Mouse (Mus musculus) lung, embryonic 16.5 days (tissue): ENCODE data around the gene Kcnn1. TPM values are rescaled to one million over a fixed set of nuclear protein-coding genes. Genes with fewer than 3 reads are reported as not detected.

Source experiments
- ATAC-seq: fragments of 200-750 bp; cut with Nextera tagmentation; 2 replicates; pipeline ENCODE4 v1.8.0; 2017; ENCODE audit warnings: low read depth, mild to moderate bottlenecking, moderate library complexity
- H3K27ac ChIP-seq: fragments of 300-500 bp; sonication (generic); 2 replicates; pipeline ENCODE4 v1.5.1; 2014; ENCODE audit warnings: mild to moderate bottlenecking, control low read depth, low read length
- H3K27me3 ChIP-seq: fragments of 300-500 bp; sonication (generic); 2 replicates; pipeline ENCODE4 v1.6.1; 2014; ENCODE audit warnings: low read depth, low read length, mixed read lengths; ENCODE audit not compliant: control insufficient read depth, insufficient read depth
- H3K36me3 ChIP-seq: fragments of 300-500 bp; sonication (generic); 2 replicates; pipeline ENCODE4 v1.6.1; 2014; ENCODE audit warnings: low read length; ENCODE audit not compliant: control insufficient read depth, insufficient read depth
- H3K4me1 ChIP-seq: fragments of 300-500 bp; sonication (generic); replicated peaks from 2 replicates; pipeline ENCODE4 v1.6.1; 2014; ENCODE audit warnings: low read length, mixed read lengths; ENCODE audit not compliant: control insufficient read depth, insufficient read depth
- H3K4me2 ChIP-seq: fragments of 300-500 bp; sonication (generic); 2 replicates; pipeline ENCODE4 v1.6.1; 2014; ENCODE audit warnings: low read depth, low read length, control low read depth
- H3K4me3 ChIP-seq: fragments of 300-500 bp; sonication (generic); 2 replicates; pipeline ENCODE4 v1.5.1; 2014; ENCODE audit warnings: mild to moderate bottlenecking, low read length, control low read depth
- H3K9ac ChIP-seq: fragments of 300-500 bp; sonication (generic); 2 replicates; pipeline ENCODE4 v1.6.1; 2014; ENCODE audit warnings: low read length, control low read depth
- H3K9me3 ChIP-seq: fragments of 300-500 bp; sonication (generic); 2 replicates; pipeline ENCODE4 v1.6.1; 2016; ENCODE audit warnings: low read length; ENCODE audit not compliant: control insufficient read depth
- WGBS: fragments of 180-500 bp; shearing (Covaris S2); extraction: QIAGEN DNeasy Blood & Tissue Kit; methylation state at CpG from one replicate; pipeline ENCODE4 v1.1.7; 2014; 5-methylcytosine and 5-hydroxymethylcytosine counted together
- polyA plus RNA-seq: library from polyadenylated mRNA; unstranded; fragments of >200 nt; fragmentation: Nextera tagmentation; extraction: Ambion mirVana; gene quantifications from 2 replicates; pipeline ENCODE4 v1.2.1, GENCODE M21; 2015

Kcnn1 gene
- polyA plus RNA-seq, 1 experiment from 2014 or later = 0.99 TPM

GRCm38 (mm10) chr8:70884683-70885082 lies 21.6 kb upstream of the Kcnn1 start:
- no peak for ATAC-seq
- no peaks in the 10 kb centered on the region for H3K27me3 ChIP-seq
- no peak overlapping the region for H3K9ac ChIP-seq
- H3K4me1 ChIP-seq = peaks cover 5% of the 10 kb centered on the region
- no peaks in the 10 kb centered on the region for H3K9me3 ChIP-seq
- H3K4me3 ChIP-seq = no peak overlapping the region
- H3K36me3 ChIP-seq = no peaks in the 10 kb centered on the region
- H3K27ac ChIP-seq = no peak overlapping the region
- no peak overlapping the region for H3K4me2 ChIP-seq
- WGBS = 72% methylated on average over 10 of the region's 10 CpGs

DNA sequence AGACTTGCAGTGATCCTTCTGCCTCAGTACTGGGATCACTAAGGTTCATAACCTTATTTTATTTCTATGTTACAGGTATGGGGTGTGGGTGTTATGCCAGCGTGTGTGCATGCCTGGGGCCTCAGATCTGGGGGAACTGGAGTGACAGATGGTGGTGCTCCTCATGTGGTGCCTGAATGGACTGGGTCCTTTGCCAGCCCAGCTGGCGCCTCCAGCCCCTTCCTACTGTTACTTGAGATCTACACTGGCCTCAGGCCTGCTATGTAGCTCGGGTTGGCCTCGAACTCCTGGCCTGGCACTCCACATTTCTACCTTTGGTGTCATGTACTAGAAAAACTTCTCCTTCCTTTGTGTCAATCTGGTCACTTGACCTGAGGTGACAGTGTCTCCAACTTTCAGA lies 21.1 kb upstream of the Kcnn1 start:
- Histone ChIP-seq H3K27ac (no peak overlapping the region), H3K9ac (no peak overlapping the region), H3K4me3 (no peak overlapping the region), H3K9me3 (no peaks in the 10 kb centered on the region), H3K4me1 (peaks cover 5% of the 10 kb centered on the region), H3K4me2 (no peak overlapping the region), H3K27me3 (no peaks in the 10 kb centered on the region), H3K36me3 (no peaks in the 10 kb centered on the region)
- no peak for ATAC-seq
- WGBS = 78% methylated on average over 4 of the region's 4 CpGs

DNA sequence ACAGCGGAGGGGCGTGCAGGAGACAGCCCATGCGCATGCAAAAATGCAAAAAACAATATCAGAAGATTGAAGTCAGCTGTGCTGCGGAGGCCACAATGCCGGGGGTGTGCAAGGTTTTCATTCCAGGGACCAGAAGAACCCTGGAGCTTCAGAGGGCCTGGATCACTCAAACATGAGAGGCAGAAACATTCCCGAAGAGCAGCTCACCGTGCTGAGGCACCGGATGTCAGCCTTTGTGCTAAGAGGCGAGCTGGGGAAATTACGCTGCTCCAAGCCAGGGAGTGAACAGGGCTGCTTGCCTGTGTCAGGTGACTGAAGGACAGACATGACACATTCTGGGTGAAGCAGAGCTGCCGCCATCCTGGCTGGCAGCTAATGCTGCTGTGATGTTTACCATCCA lies 17.5 kb upstream of the Kcnn1 start:
- no peak overlapping the region for H3K4me2 ChIP-seq
- H3K36me3 ChIP-seq = no peaks in the 10 kb centered on the region
- no peak for ATAC-seq
- no peak overlapping the region for H3K4me3 ChIP-seq
- H3K9me3 ChIP-seq = no peaks in the 10 kb centered on the region
- H3K27me3 ChIP-seq = no peaks in the 10 kb centered on the region
- no peak overlapping the region for H3K27ac ChIP-seq
- WGBS = 18% methylated on average over 11 of the region's 11 CpGs
- peaks cover 5% of the 10 kb centered on the region for H3K4me1 ChIP-seq
- H3K9ac ChIP-seq = no peak overlapping the region

DNA sequence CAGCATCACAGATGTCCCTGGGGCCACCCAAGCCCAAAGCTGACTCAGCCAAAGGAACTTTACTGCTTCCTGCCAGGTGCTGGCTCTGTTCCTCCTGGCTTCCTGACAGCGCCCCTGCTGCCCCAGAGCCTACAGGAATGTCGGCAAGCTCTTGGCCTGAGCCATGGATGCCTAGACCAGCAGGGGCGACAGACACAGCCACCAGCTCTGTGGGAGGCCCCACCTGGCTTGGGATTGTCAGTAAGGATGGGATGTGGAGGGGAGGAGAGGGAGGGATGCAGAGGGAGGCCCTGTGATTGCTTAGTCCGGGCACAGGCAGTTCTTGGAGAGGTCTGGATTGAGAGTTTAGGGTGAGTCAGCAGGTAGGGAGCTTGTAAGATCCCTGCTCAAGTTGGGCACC lies 17.1 kb upstream of the Kcnn1 start:
- Histone ChIP-seq H3K27me3 (no peaks in the 10 kb centered on the region), H3K9ac (no peak overlapping the region), H3K27ac (no peak overlapping the region), H3K4me3 (no peak overlapping the region), H3K9me3 (no peaks in the 10 kb centered on the region), H3K36me3 (no peaks in the 10 kb centered on the region), H3K4me1 (peaks cover 5% of the 10 kb centered on the region), H3K4me2 (no peak overlapping the region)
- no peak for ATAC-seq
- WGBS = 5% methylated on average over 4 of the region's 4 CpGs

DNA sequence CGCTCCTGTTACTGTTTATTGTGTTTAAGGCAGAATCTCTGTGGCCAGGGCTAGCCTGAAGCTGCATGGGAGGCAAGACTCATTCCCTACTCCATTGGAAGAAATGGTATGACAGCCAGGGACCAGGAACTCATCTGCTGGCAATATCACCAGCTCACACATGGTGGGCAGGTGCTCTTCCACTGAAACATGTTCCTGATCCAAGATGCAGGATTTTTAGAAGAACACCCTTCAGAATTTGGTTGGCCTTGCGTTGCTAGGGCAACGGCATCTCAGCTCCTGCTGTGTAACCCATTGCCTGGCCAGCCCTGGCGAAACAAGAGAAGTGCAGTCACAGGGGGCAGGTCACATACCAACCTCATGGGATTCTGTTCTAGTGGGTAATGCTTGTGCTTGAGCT lies 16.4 kb upstream of the Kcnn1 start:
- 50% methylated on average over 4 of the region's 4 CpGs for WGBS
- H3K36me3 ChIP-seq = no peaks in the 10 kb centered on the region
- ATAC-seq = no peak
- H3K4me3 ChIP-seq = no peak overlapping the region
- H3K27me3 ChIP-seq = no peaks in the 10 kb centered on the region
- no peak overlapping the region for H3K4me2 ChIP-seq
- no peaks in the 10 kb centered on the region for H3K9me3 ChIP-seq
- no peak overlapping the region for H3K9ac ChIP-seq
- no peak overlapping the region for H3K27ac ChIP-seq
- peaks cover 5% of the 10 kb centered on the region for H3K4me1 ChIP-seq

DNA sequence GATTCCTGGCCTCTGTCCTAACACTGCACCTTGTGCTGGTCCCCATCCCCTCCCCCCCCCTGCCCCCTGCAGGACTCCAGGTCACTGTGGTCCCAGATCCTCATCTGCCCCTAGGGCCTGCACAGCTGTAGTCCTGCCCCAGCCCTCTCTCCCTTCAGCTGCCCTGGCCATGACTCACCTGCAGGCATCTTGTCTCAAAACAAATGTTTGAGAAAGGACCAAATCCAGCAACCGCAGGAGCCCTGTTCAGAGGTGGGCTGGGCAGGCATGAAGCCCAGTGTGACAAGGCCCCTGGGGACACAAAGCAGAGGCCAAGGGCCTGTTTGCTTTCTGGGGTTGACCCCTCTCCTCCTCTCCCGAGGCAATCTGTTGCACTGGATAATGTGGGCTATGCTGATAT lies 15.1 kb upstream of the Kcnn1 start:
- no peak for ATAC-seq
- 36% methylated on average over 2 of the region's 2 CpGs for WGBS

DNA sequence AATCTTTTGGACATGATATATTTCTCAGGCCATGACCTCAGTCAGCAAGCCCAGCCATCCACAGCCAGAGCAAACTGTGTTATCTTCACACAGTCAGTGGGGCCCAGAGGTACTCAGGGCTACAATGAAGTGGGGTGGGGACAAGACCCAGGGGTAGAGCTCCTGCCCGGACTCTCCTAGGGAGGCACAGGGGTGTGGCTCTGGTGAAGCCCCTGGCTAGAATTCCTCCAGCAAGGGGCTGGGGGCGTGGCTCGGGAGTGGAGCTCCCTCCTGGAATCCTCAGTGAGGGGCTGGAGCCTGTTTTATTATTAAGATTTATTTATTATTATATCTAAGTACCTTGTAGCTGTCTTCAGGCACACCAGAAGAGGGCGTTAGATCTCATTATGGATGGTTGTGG lies 13.3 kb upstream of the Kcnn1 start:
- Histone ChIP-seq H3K4me3 (no peak overlapping the region), H3K36me3 (no peaks in the 10 kb centered on the region), H3K9me3 (no peaks in the 10 kb centered on the region), H3K4me1 (peaks cover 5% of the 10 kb centered on the region), H3K9ac (no peak overlapping the region), H3K4me2 (no peak overlapping the region), H3K27me3 (no peaks in the 10 kb centered on the region), H3K27ac (no peak overlapping the region)
- 38% methylated on average over 4 of the region's 4 CpGs for WGBS
- ATAC-seq = no peak

More for the DNA sequence above, 15.1 kb upstream of the Kcnn1 start:
- H3K4me1 ChIP-seq = peaks cover 5% of the 10 kb centered on the region
- no peak overlapping the region for H3K27ac ChIP-seq
- H3K4me2 ChIP-seq = no peak overlapping the region
- H3K9me3 ChIP-seq = no peaks in the 10 kb centered on the region
- no peaks in the 10 kb centered on the region for H3K27me3 ChIP-seq
- no peak overlapping the region for H3K4me3 ChIP-seq
- no peaks in the 10 kb centered on the region for H3K36me3 ChIP-seq
- no peak overlapping the region for H3K9ac ChIP-seq

GRCm38 (mm10) chr8:70874441-70874840 lies 11.4 kb upstream of the Kcnn1 start:
- Histone ChIP-seq H3K36me3 (no peaks in the 10 kb centered on the region), H3K27ac (no peak overlapping the region), H3K4me1 (no peaks in the 10 kb centered on the region; the same call in 1 of the 2 replicates), H3K27me3 (no peaks in the 10 kb centered on the region), H3K4me3 (no peak overlapping the region), H3K9me3 (no peaks in the 10 kb centered on the region), H3K9ac (no peak overlapping the region), H3K4me2 (no peak overlapping the region)
- no peak for ATAC-seq
- WGBS = 92% methylated on average over 13 of the region's 13 CpGs

DNA sequence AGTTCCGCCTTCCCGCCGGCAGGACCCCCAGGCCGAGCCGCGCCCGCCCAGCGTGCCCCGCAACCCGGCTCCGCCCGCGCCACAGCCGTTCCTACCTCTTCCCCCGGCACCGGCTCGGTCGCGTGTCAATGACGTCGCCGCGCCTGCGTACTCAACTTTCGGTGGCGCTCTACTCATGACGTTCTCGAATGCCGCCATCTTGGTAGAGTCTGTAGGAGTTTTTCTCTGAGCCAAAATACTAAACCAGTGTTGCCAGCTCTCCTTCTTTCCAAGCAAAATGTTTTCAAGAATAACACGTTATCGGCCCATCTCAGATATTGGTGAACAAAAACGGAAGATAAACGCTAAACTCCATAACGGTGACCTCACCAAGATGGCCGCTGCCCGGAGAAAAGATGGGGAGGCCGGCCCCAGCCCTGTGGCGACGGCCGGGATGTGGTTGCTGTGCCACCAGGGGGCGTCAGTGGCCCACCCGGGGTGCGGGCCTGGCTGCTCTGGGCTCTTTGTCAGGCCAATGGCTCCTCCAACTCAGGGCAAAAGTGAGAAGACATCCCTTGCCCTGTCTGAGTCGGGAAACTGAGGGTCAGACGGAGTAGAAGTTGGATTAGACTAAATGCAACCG lies 10.4 kb upstream of the Kcnn1 start, which contains the start of gene Ccdc124:
Gene Ccdc124, minus strand, starts transcription at position 572 of the 622 bp plus-strand sequence.
- ATAC-seq = peak; percentile 92
- Histone ChIP-seq H3K4me3 (peak within 1 kb of the TSS; percentile 68), H3K4me1 (peaks cover 7% of the 10 kb centered on the region), H3K27ac (peak within 1 kb of the TSS; percentile 76), H3K9ac (peak within 1 kb of the TSS; percentile 74), H3K36me3 (no peaks in the 10 kb centered on the region), H3K4me2 (peak within 1 kb of the TSS; percentile 89), H3K27me3 (no peaks in the 10 kb centered on the region), H3K9me3 (no peaks in the 10 kb centered on the region)
- WGBS = under 1% methylated on average over 46 of the region's 46 CpGs
